Mouse (Mus musculus) thymus, adult 2 months (tissue): ENCODE data around the gene Apoh. TPM values are rescaled to one million over a fixed set of nuclear protein-coding genes. Genes with fewer than 3 reads are reported as not detected.

ENCODE experiments used
- DNase-seq: peaks from one replicate; pipeline ENCODE4 v3.0.0; 2021
- H3K27ac ChIP-seq: fragments of 200-500 bp; 2 replicates; pipeline ENCODE4 v1.5.1; 2012; ENCODE audit warnings: low read length, control low read depth; ENCODE audit not compliant: control insufficient read depth, insufficient read depth
- H3K27me3 ChIP-seq: fragments of 200-500 bp; 2 replicates; pipeline ENCODE4 v1.6.1; 2012; ENCODE audit warnings: mild to moderate bottlenecking, low read length, moderate library complexity, mixed read lengths; ENCODE audit not compliant: control insufficient read depth, insufficient read depth
- H3K36me3 ChIP-seq: fragments of 200-500 bp; 2 replicates; pipeline ENCODE4 v1.6.1; 2012; ENCODE audit warnings: mild to moderate bottlenecking, low read length, moderate library complexity; ENCODE audit not compliant: control insufficient read depth, insufficient read depth
- H3K4me1 ChIP-seq: fragments of 200-500 bp; replicated peaks from 2 replicates; pipeline ENCODE4 v1.6.1; 2012; ENCODE audit warnings: low read length; ENCODE audit not compliant: control insufficient read depth, insufficient read depth
- H3K4me3 ChIP-seq: fragments of 200-500 bp; 2 replicates; pipeline ENCODE4 v1.5.1; 2012; ENCODE audit warnings: mild to moderate bottlenecking, low read length, control low read depth, moderate library complexity; ENCODE audit not compliant: control insufficient read depth, insufficient read depth
- CTCF ChIP-seq: fragments of 200-500 bp; IDR thresholded peaks from 2 replicates; pipeline ENCODE4 v1.5.1; 2012; ENCODE audit warnings: mild to moderate bottlenecking, control low read depth, low read length, moderate library complexity, borderline replicate concordance; ENCODE audit not compliant: control insufficient read depth, poor library complexity, insufficient read depth; ENCODE audit errors: extremely low read depth
- POLR2A ChIP-seq: fragments of 200-500 bp; IDR thresholded peaks from 2 replicates; pipeline ENCODE4 v1.6.1; 2012; ENCODE audit warnings: mild to moderate bottlenecking, low read length, control low read depth, moderate library complexity; ENCODE audit not compliant: control insufficient read depth, poor library complexity, insufficient read depth; ENCODE audit errors: extremely low read depth
- WGBS: fragments of 180-500 bp; shearing (Covaris S2); methylation state at CpG from one replicate; pipeline ENCODE4 v1.1.7; 2018; 5-methylcytosine and 5-hydroxymethylcytosine counted together
- polyA plus RNA-seq: library from polyadenylated mRNA; depleted of rRNA; stranded (reverse); fragments of >200 nt; gene quantifications from 2 replicates; pipeline ENCODE4 v1.2.3, GENCODE M21; 2012; rRNA removed

Gene Apoh
- polyA plus RNA-seq, result 0.40 and 3.3 TPM in 2 replicates

- H3K27me3 ChIP-seq, result no peaks in the 10 kb centered on the region
- H3K27ac ChIP-seq, result no peak within 1 kb of the TSS; the same call in 1 of the 2 replicates
- peak within 1 kb of the TSS; percentile 72 for H3K4me3 ChIP-seq
- TF ChIP-seq CTCF (no peak), POLR2A (no peak)
- WGBS, result under 1% methylated on average over 71 of the region's 75 CpGs
- H3K36me3 ChIP-seq, result no peaks in the 10 kb centered on the region
- peak; percentile 74 for DNase-seq
- H3K4me1 ChIP-seq, result peaks cover 20% of the 10 kb centered on the region
Observed at GRCm38 (mm10) chr11:108342781-108343768, at the start of gene Apoh. Gene Apoh (plus strand): TSS chr11:108343354.

GRCm38 (mm10) chr11:108293843-108294242, 49.3 kb upstream of the Apoh start:
- TF ChIP-seq POLR2A, result no peak
- peaks cover 5% of the 10 kb centered on the region for H3K4me1 ChIP-seq
- DNase-seq, result no peak
- no peaks in the 10 kb centered on the region for H3K27me3 ChIP-seq
- H3K36me3 ChIP-seq, result no peaks in the 10 kb centered on the region
- no peak overlapping the region for H3K4me3 ChIP-seq
- H3K27ac ChIP-seq, result no peak overlapping the region
- WGBS, result 54% methylated on average over 3 of the region's 3 CpGs

- H3K36me3 ChIP-seq, result no peaks in the 10 kb centered on the region
- no peak overlapping the region for H3K27ac ChIP-seq
- no peak for DNase-seq
- peaks cover 5% of the 10 kb centered on the region for H3K4me1 ChIP-seq
- H3K27me3 ChIP-seq, result no peaks in the 10 kb centered on the region
- no peak overlapping the region for H3K4me3 ChIP-seq
- TF ChIP-seq POLR2A, result no peak
- no peak for TF ChIP-seq CTCF
- WGBS, result 94% methylated on average over 12 of the region's 12 CpGs
Observed at GRCm38 (mm10) chr11:108294305-108294813, 48.8 kb upstream of the Apoh start.

- DNase-seq, result no peak
- peaks cover 5% of the 10 kb centered on the region for H3K4me1 ChIP-seq
- no peak overlapping the region for H3K27ac ChIP-seq
- TF ChIP-seq POLR2A, result no peak
- no peak for TF ChIP-seq CTCF
- no peaks in the 10 kb centered on the region for H3K36me3 ChIP-seq
- no peaks in the 10 kb centered on the region for H3K27me3 ChIP-seq
- no peak overlapping the region for H3K4me3 ChIP-seq
Observed at GRCm38 (mm10) chr11:108295373-108295772, 47.8 kb upstream of the Apoh start.

- no peak for DNase-seq
- no peak overlapping the region for H3K27ac ChIP-seq
- no peaks in the 10 kb centered on the region for H3K27me3 ChIP-seq
- no peaks in the 10 kb centered on the region for H3K36me3 ChIP-seq
- no peaks in the 10 kb centered on the region for H3K4me1 ChIP-seq
- 93% methylated on average over 8 of the region's 8 CpGs for WGBS
- H3K4me3 ChIP-seq, result no peak overlapping the region
- TF ChIP-seq CTCF (no peak), POLR2A (no peak)
Observed at GRCm38 (mm10) chr11:108297956-108298355, 45.2 kb upstream of the Apoh start.

GRCm38 (mm10) chr11:108299913-108300312, 43.2 kb upstream of the Apoh start:
- H3K36me3 ChIP-seq, result no peaks in the 10 kb centered on the region
- no peak for TF ChIP-seq POLR2A
- no peak for TF ChIP-seq CTCF
- WGBS, result 96% methylated on average over 10 of the region's 10 CpGs
- no peak overlapping the region for H3K4me3 ChIP-seq
- H3K4me1 ChIP-seq, result peaks cover 2% of the 10 kb centered on the region; the same call in 1 of the 2 replicates
- no peak overlapping the region for H3K27ac ChIP-seq
- H3K27me3 ChIP-seq, result no peaks in the 10 kb centered on the region
- no peak for DNase-seq
